Mouse (Mus musculus) stomach, embryonic 14.5 days (tissue): ENCODE data around the gene Retreg1. TPM values are rescaled to one million over a fixed set of nuclear protein-coding genes. Genes with fewer than 3 reads are reported as not detected.

Source experiments
- ATAC-seq: fragments of 200-750 bp; cut with Nextera tagmentation; 2 replicates; pipeline ENCODE4 v1.8.0; 2017; ENCODE audit warnings: low read depth, moderate TSS enrichment; ENCODE audit not compliant: insufficient number of reproducible peaks, insufficient read depth, low FRiP score
- H3K27ac ChIP-seq: fragments of 300-500 bp; sonication (generic); 2 replicates; pipeline ENCODE4 v1.5.1; 2014; ENCODE audit warnings: mild to moderate bottlenecking, low read length, moderate library complexity, mixed read lengths
- H3K27me3 ChIP-seq: fragments of 300-500 bp; sonication (generic); 2 replicates; pipeline ENCODE4 v1.6.1; 2014; ENCODE audit warnings: low read length, control low read depth, mixed read lengths; ENCODE audit not compliant: control insufficient read depth, insufficient read depth
- H3K36me3 ChIP-seq: fragments of 300-500 bp; sonication (generic); 2 replicates; pipeline ENCODE4 v1.6.1; 2014; ENCODE audit warnings: mild to moderate bottlenecking, control low read depth, low read length, moderate library complexity, mixed read lengths; ENCODE audit not compliant: control insufficient read depth, insufficient read depth
- H3K4me1 ChIP-seq: fragments of 300-500 bp; sonication (generic); 2 replicates; pipeline ENCODE4 v1.6.1; 2014; ENCODE audit warnings: low read length, control low read depth, mixed read lengths; ENCODE audit not compliant: control insufficient read depth, insufficient read depth
- H3K4me2 ChIP-seq: fragments of 300-500 bp; sonication (generic); replicated peaks from 2 replicates; pipeline ENCODE4 v1.6.1; 2014; ENCODE audit warnings: low read depth, low read length, control low read depth
- H3K4me3 ChIP-seq: fragments of 300-500 bp; sonication (generic); 2 replicates; pipeline ENCODE4 v1.5.1; 2014; ENCODE audit warnings: low read depth, low read length, control low read depth
- H3K9ac ChIP-seq: fragments of 300-500 bp; sonication (generic); replicated peaks from 2 replicates; pipeline ENCODE4 v1.6.1; 2014; ENCODE audit warnings: low read depth, mild to moderate bottlenecking, control low read depth, low read length, moderate library complexity, mixed read lengths
- H3K9me3 ChIP-seq: fragments of 300-500 bp; sonication (generic); 2 replicates; pipeline ENCODE4 v1.6.1; 2016; ENCODE audit warnings: low read depth, low read length, control low read depth; ENCODE audit not compliant: control insufficient read depth
- WGBS: fragments of 180-500 bp; shearing (Covaris S2); extraction: QIAGEN DNeasy Blood & Tissue Kit; methylation state at CpG from one replicate; pipeline ENCODE4 v1.1.7; 2014; 5-methylcytosine and 5-hydroxymethylcytosine counted together
- polyA plus RNA-seq: library from polyadenylated mRNA; unstranded; fragments of >200 nt; fragmentation: Nextera tagmentation; extraction: Ambion mirVana; gene quantifications from 2 replicates; pipeline ENCODE4 v1.2.1, GENCODE M21; 2014

Retreg1 gene
- polyA plus RNA-seq, 1 experiment from 2014 or later, result 16.9 TPM

DNA sequence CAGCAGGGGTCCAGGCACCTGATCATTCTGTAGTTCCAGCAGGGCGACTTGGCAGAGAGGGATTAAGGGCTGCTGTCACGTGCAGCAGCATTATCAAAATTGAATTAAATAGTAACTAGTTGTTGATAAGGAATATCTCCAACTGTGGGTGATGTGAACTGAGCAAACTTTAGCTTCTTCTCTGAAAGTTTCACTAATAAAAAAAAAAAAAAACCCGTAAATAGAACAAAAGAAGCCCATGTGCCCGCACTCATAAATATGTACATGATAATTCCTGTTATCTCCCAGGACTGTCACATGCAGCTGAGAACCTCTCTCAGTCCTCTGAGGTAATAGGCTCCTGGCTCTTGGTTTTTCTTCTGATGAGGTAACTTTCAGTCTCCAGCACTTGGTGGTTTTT lies 99.4 kb downstream of the Retreg1 start:
- no peak overlapping the region for H3K4me2 ChIP-seq
- no peaks in the 10 kb centered on the region for H3K27me3 ChIP-seq
- no peak overlapping the region for H3K9ac ChIP-seq
- no peak overlapping the region for H3K27ac ChIP-seq
- H3K4me3 ChIP-seq, result no peak overlapping the region
- no peak for ATAC-seq
- 60% methylated on average over 4 of the region's 4 CpGs for WGBS
- H3K36me3 ChIP-seq, result no peaks in the 10 kb centered on the region
- H3K9me3 ChIP-seq, result no peaks in the 10 kb centered on the region
- peaks cover 4% of the 10 kb centered on the region; the same call in 1 of the 2 replicates for H3K4me1 ChIP-seq

DNA sequence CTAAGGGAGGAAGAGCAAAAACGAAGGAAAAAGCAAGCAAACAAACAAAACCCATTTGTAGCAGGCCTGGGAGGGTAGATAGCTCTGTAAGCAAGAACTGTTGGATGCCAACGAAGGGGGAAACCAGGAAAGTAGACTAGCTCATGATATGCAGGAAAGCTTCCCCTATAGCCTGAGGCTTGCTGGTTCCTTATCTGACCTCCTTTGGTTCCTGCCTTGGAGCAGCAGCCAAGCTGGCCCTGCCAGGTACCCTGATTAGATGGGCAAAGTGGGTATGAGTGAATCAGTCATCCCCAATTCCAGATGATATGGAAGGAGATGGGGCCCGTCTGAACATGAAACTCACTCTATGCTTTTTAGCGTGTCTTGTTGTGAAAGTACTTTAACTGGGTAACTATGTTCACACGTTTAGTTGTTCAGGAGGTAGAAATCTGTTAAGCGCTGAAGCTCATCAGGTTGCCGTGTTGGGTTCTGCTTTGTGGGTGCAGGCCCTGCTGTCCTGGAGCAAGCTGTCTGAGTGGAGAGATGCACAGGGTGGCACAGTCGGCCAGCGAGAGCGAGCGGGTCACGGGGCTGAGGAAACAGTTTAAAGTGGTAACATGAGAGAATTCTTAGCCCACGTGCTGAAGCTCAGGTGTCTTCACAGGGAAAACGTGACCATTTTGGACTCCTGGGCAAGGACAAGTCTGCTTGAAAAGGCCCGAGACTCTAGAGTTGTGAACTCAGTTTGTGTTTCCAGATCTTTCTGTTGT lies 100.6 kb downstream of the Retreg1 start:
- H3K27me3 ChIP-seq, result no peaks in the 10 kb centered on the region
- no peak overlapping the region for H3K4me3 ChIP-seq
- no peak overlapping the region for H3K27ac ChIP-seq
- no peak overlapping the region for H3K4me2 ChIP-seq
- H3K4me1 ChIP-seq, result peaks cover 4% of the 10 kb centered on the region; the same call in 1 of the 2 replicates
- ATAC-seq, result no peak
- no peak overlapping the region for H3K9ac ChIP-seq
- no peaks in the 10 kb centered on the region for H3K36me3 ChIP-seq
- 85% methylated on average over 15 of the region's 15 CpGs for WGBS
- H3K9me3 ChIP-seq, result no peaks in the 10 kb centered on the region

DNA sequence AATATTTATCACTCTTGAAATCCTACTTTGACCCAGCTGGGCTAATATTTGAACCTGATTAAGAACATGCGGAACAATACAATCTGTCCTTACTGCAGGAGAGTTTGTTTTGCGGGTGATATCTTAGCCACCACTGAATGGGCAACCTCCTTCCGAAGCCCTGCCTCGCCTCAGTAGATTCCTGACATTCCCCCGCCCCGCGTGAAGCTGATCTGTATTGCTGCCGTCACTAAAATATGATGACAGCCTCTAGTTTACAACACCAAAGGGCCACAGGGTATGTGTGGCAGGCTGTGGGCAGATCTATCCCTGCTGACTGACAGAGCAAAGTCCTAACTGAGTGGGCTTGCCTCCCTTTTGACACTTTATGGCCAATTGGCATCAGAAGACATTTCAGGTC lies 102.2 kb downstream of the Retreg1 start:
- no peak overlapping the region for H3K9ac ChIP-seq
- H3K27ac ChIP-seq, result no peak overlapping the region
- no peaks in the 10 kb centered on the region for H3K36me3 ChIP-seq
- ATAC-seq, result peak; percentile 70; the same call in 1 of the 2 replicates
- no peaks in the 10 kb centered on the region for H3K9me3 ChIP-seq
- H3K4me3 ChIP-seq, result no peak overlapping the region
- no peak overlapping the region for H3K4me2 ChIP-seq
- H3K4me1 ChIP-seq, result peaks cover 3% of the 10 kb centered on the region; the same call in 1 of the 2 replicates
- H3K27me3 ChIP-seq, result no peaks in the 10 kb centered on the region
- WGBS, result 61% methylated on average over 8 of the region's 8 CpGs

DNA sequence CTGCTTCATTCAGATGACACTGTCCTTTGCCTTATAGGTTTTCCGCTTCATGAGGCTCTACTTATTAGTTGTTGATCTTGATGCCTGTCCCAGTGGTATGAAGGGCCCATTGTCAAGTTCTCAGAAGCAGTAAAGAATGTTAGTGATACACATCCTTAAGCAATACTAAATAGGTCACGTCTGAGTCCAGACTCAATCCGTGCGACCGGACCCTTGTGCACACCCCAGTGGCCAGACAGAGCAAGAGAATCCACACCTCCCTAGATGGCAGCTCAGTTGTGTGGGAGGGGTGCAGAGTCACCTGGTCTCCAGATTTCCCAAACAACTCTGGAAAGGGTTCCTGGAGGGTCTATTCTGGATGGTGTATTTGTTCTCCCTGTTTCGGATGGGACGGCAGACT lies 103.5 kb downstream of the Retreg1 start:
- ATAC-seq, result no peak
- Histone ChIP-seq H3K27me3 (no peaks in the 10 kb centered on the region), H3K9me3 (no peaks in the 10 kb centered on the region)

DNA sequence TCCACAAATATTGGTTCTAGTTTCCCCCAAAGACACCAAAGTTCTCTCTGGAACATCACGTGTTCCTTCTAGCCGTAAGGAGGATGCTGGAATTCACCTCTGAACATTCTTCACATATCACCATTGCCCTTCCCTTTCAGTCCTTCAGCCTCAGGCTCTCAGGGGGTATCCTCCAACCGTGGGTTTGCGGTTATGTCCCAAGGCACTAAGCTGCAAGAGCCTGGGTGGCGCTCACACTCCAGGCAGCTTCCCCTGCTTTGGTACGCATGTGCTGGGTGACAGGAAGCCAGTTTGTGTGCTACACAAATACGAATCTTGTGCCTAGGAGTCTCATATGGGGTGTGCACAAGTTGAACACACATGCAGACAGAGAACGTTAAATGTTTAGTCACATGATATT lies 104.4 kb downstream of the Retreg1 start:
- ATAC-seq, result no peak
- Histone ChIP-seq H3K27me3 (no peaks in the 10 kb centered on the region), H3K4me1 (no peaks in the 10 kb centered on the region), H3K4me3 (no peak overlapping the region), H3K36me3 (no peaks in the 10 kb centered on the region), H3K9ac (no peak overlapping the region), H3K4me2 (no peak overlapping the region), H3K27ac (no peak overlapping the region), H3K9me3 (no peaks in the 10 kb centered on the region)
- WGBS, result 80% methylated on average over 8 of the region's 8 CpGs

More for the DNA sequence above, 103.5 kb downstream of the Retreg1 start:
- Histone ChIP-seq H3K36me3 (no peaks in the 10 kb centered on the region), H3K4me2 (no peak overlapping the region), H3K27ac (no peak overlapping the region), H3K9ac (no peak overlapping the region), H3K4me3 (no peak overlapping the region), H3K4me1 (no peaks in the 10 kb centered on the region)
- WGBS, result 88% methylated on average over 7 of the region's 7 CpGs

DNA sequence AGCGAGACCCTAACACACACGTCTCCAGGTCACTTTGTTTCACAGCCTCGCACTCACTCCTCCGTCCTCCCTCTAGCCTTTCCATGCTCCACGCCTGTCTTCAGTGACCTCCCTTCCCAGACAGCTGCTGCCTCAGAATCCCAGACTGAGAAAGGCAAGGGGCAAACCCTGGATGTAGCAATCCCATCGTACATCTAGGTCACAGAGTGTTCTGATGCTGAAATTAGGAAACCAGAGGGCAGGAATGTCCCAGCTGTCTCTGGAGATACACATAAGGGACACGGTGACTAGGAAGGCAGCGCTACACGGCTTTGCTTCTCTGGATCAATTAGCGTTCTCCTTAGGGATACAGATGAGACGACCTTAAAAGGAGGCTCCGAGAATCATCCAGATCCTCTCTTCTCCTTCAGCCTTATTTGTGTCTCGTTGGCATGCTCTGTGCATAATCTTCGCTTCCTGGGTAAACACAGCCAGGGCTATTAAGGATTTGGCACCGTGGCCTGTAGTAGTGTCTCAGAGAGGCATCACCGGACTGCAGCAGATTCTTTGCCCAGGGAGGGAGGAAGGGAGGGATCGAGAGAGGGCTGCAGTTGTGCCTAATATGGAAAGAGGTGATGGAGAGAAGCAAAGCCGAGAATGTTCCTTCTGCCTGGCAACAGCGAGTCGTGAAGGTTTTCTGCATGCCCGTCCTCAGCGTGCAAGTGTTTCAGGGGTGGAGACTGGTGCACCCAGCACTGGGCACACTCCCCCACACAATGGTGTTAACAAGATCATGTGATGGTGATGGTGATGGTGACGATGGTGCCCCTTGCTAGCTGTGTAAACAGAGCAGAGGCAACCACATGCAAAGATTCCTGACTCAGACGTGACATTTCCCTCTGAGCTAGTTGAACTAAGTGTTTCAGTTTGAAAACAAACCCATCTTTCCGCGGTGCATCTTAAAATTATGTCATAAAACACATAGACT lies 105.6 kb downstream of the Retreg1 start:
- no peaks in the 10 kb centered on the region for H3K27me3 ChIP-seq
- WGBS, result 77% methylated on average over 26 of the region's 26 CpGs
- no peak overlapping the region for H3K9ac ChIP-seq
- no peaks in the 10 kb centered on the region for H3K9me3 ChIP-seq
- H3K4me1 ChIP-seq, result no peaks in the 10 kb centered on the region
- H3K27ac ChIP-seq, result no peak overlapping the region
- H3K4me2 ChIP-seq, result no peak overlapping the region
- peak; percentile 47; the same call in 1 of the 2 replicates for ATAC-seq
- H3K36me3 ChIP-seq, result no peaks in the 10 kb centered on the region
- no peak overlapping the region for H3K4me3 ChIP-seq

DNA sequence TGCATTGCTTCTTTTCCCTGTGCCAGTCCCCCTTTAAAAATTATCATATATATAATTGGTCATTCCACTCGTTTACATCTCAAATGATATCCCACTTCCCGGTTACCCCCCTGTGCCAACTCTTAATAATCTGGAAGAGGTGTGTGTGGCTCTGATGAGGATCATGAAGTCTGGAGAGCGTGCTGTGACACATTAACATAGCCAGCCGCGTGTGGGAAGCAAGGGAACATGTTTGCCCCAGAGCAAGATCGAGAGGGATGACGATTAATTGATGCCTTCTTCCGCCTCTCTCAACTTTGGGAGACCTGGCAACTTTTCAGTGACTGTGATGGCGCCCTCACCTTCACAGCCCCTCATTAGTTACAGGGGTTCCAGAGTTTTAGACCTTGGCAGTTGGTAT lies 106.7 kb downstream of the Retreg1 start:
- Histone ChIP-seq H3K27me3 (no peaks in the 10 kb centered on the region), H3K36me3 (no peaks in the 10 kb centered on the region), H3K4me2 (no peak overlapping the region), H3K9ac (no peak overlapping the region), H3K4me3 (no peak overlapping the region), H3K9me3 (no peaks in the 10 kb centered on the region), H3K27ac (no peak overlapping the region), H3K4me1 (no peaks in the 10 kb centered on the region)
- 78% methylated on average over 9 of the region's 9 CpGs for WGBS
- no peak for ATAC-seq

DNA sequence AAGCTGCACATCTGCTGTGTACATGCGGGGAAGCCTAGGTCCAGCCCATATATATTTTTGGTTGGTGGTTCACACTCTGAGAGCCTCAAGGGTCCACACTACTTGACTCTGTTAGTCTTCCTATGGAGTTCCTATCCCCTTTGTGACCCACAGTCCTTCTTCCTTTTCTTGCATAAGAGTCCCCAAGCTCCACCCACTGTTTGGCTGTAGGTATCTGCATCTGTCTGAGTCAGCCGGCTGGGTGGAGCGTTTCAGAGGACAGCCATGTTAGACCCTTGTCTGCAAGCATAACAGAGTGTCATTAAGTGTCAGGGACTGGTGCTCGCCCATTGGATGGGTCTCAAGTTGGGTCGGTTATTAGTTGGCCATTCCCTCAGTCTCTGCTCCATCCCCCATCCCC lies 107.6 kb downstream of the Retreg1 start:
- WGBS, result 74% methylated on average over 5 of the region's 5 CpGs
- Histone ChIP-seq H3K4me2 (no peak overlapping the region), H3K4me3 (no peak overlapping the region), H3K27me3 (no peaks in the 10 kb centered on the region), H3K4me1 (no peaks in the 10 kb centered on the region), H3K9ac (no peak overlapping the region), H3K9me3 (no peaks in the 10 kb centered on the region), H3K36me3 (no peaks in the 10 kb centered on the region), H3K27ac (no peak overlapping the region)
- no peak for ATAC-seq
